Mouse (Mus musculus) kidney, embryonic 15.5 days (tissue): ENCODE measurements around the gene Slc27a2. TPM values are rescaled to one million over a fixed set of nuclear protein-coding genes. Genes with fewer than 3 reads are reported as not detected.
"Not testable (repeated sequence)": the region's sequence is repeated elsewhere in the genome, so short reads cannot be mapped to it uniquely, and the experiment has no call there.

Experiments
- ATAC-seq: fragments of 200-750 bp; cut with Nextera tagmentation; replicated peaks from 2 replicates; pipeline ENCODE4 v1.8.0; 2017; ENCODE audit warnings: moderate TSS enrichment; ENCODE audit not compliant: low FRiP score
- H3K27ac ChIP-seq: fragments of 300-500 bp; sonication (generic); 2 replicates; pipeline ENCODE4 v1.5.1; 2015; ENCODE audit warnings: mild to moderate bottlenecking, inconsistent platforms
- H3K27me3 ChIP-seq: fragments of 300-500 bp; sonication (generic); 2 replicates; pipeline ENCODE4 v1.6.1; 2015; ENCODE audit warnings: inconsistent platforms
- H3K36me3 ChIP-seq: fragments of 300-500 bp; sonication (generic); 2 replicates; pipeline ENCODE4 v1.6.1; 2015; ENCODE audit warnings: inconsistent platforms
- H3K4me1 ChIP-seq: fragments of 300-500 bp; sonication (generic); 2 replicates; pipeline ENCODE4 v1.6.1; 2015; ENCODE audit warnings: inconsistent platforms
- H3K4me2 ChIP-seq: fragments of 300-500 bp; sonication (generic); 2 replicates; pipeline ENCODE4 v1.6.1; 2015; ENCODE audit warnings: moderate library complexity, mild to moderate bottlenecking, inconsistent platforms
- H3K4me3 ChIP-seq: fragments of 300-500 bp; sonication (generic); replicated peaks from 2 replicates; pipeline ENCODE4 v1.5.1; 2015; ENCODE audit warnings: mild to moderate bottlenecking, inconsistent platforms
- H3K9ac ChIP-seq: fragments of 300-500 bp; sonication (generic); 2 replicates; pipeline ENCODE4 v1.6.1; 2015; ENCODE audit warnings: mild to moderate bottlenecking, inconsistent platforms
- H3K9me3 ChIP-seq: fragments of 300-500 bp; sonication (generic); replicated peaks from 2 replicates; pipeline ENCODE4 v1.6.1; 2016; ENCODE audit warnings: inconsistent platforms
- WGBS: fragments of 180-500 bp; shearing (Covaris S2); methylation state at CpG from one replicate; pipeline ENCODE4 v1.1.7; 2015; ENCODE audit warnings: mixed read lengths; 5-methylcytosine and 5-hydroxymethylcytosine counted together
- polyA plus RNA-seq: library from polyadenylated mRNA; unstranded; fragments of >200 nt; fragmentation: Nextera tagmentation; extraction: Ambion mirVana; gene quantifications from 2 replicates; pipeline ENCODE4 v1.2.1, GENCODE M21; 2015

The Slc27a2 gene
- polyA plus RNA-seq = 32.9 and 35.3 TPM in 2 replicates

DNA sequence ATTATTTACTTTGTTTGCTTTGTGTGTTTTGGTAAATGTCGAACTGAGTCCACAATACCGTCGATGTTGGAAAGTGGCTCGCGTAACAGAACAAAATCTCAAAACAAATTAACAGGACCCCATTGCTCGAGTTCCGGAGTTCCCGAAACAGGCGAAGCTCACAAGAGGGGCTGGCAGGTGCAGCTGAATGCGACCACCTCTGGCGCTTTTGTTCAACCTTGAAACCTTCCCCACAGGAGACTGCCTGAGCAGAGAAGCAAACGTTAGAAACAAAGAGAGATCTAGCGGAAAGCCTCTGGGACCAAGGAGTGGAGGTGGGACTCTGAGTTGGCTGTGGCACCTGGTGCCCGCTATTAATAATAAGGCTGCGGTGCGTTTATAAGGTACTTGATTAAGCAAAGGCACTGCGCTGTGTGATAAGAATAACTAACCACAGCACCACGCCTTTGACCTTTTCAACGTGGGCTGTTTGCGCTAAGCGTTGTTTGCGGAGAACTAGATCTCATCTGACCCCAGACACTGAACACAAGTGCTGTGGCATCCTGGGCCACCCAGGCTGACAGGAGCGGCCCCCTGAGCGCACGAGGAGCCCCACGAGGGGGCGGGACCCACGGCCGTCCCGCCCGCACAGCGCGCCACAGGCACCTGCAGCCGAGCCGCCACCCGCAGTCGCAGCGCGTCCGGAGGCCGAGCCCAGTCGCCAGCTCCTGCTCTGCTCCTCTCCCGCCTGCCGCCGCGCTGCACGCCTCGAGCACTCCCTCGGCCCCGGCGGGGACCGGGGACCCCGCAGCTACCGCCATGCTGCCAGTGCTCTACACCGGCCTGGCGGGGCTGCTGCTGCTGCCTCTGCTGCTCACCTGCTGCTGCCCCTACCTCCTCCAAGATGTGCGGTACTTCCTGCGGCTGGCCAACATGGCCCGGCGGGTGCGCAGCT lies at the start of gene Slc27a2:
TSS of gene Slc27a2 (plus strand) at position 51 of the 934 bp plus-strand sequence.
- WGBS = under 1% methylated on average over 61 of the region's 61 CpGs
- Histone ChIP-seq H3K9me3 (no peaks in the 10 kb centered on the region), H3K4me1 (peaks cover 14% of the 10 kb centered on the region), H3K9ac (peak within 1 kb of the TSS; percentile 48), H3K4me2 (peak within 1 kb of the TSS; percentile 98), H3K27me3 (peaks cover 56% of the 10 kb centered on the region), H3K4me3 (peak within 1 kb of the TSS; percentile 57), H3K36me3 (no peaks in the 10 kb centered on the region), H3K27ac (no peak within 1 kb of the TSS)
- ATAC-seq = peak; percentile 88

DNA sequence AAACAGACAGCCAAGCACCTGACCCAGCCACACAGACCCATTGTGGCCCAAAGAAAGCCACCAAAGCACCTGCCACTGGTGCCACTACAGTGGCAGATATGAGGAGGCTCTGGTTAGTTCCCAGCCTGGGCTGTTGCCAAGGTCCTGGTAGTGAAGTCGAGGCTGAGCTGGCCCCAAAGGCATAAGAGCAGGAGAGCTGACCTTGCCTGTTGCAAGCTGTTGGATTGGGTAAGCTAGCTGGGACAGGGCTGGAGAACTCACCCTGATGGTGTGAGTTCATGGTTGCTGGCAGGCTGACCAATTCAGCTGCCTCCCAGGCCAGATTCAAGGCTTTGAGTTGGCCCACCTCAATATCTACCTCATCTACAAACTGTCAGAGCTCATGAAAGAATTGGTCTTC lies 47.1 kb upstream of the Slc27a2 start:
- H3K4me2 ChIP-seq = no peak overlapping the region
- H3K4me1 ChIP-seq = no peaks in the 10 kb centered on the region
- no peak overlapping the region for H3K27ac ChIP-seq
- H3K9ac ChIP-seq = no peak overlapping the region
- no peaks in the 10 kb centered on the region for H3K27me3 ChIP-seq
- 68% methylated on average over 1 of the region's 1 CpGs for WGBS
- no peak overlapping the region for H3K4me3 ChIP-seq
- no peaks in the 10 kb centered on the region for H3K36me3 ChIP-seq
- no peak for ATAC-seq
- H3K9me3 ChIP-seq = no peaks in the 10 kb centered on the region

DNA sequence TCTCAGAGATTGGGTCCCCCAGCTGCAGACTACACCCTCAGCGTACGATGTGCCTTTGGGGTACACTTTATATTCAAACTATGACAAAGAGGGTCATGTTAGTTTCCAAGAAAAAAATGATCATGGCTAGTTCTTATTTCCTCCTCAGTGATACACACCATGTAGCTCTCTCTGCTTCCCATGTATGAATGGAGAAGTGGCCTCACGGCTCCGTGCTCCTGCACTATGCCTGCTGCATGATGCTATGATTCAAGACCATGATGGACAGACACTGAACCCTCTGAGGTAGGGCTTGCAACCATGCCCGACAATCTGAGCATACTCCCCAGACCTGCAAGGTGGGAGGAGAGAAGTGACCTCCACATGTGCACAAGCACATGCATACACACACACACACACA lies 44.7 kb upstream of the Slc27a2 start:
- no peaks in the 10 kb centered on the region for H3K36me3 ChIP-seq
- H3K27ac ChIP-seq = no peak overlapping the region
- no peaks in the 10 kb centered on the region for H3K4me1 ChIP-seq
- H3K9me3 ChIP-seq = no peaks in the 10 kb centered on the region
- no peak overlapping the region for H3K9ac ChIP-seq
- no peak overlapping the region for H3K4me3 ChIP-seq
- 88% methylated on average over 5 of the region's 5 CpGs for WGBS
- ATAC-seq = no peak
- no peak overlapping the region for H3K4me2 ChIP-seq
- H3K27me3 ChIP-seq = no peaks in the 10 kb centered on the region

DNA sequence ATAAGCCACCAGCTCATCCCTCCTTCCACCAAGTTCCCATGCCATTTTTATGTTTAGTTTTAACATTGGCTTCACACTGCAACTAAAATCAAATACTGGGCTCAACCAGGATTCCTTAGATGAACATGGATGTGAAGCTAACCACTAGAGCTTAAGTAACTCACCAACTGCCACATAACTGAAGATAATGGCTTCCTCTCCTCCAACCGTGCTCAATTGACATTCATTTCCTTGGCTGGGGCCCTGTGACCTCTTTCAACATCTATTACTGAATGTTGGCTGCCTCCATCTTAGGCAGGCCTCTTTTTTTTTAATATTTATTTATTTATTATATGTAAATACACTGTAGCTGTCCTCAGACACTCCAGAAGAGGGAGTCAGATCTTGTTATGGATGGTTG lies 44.0 kb upstream of the Slc27a2 start:
- Histone ChIP-seq H3K9me3 (no peaks in the 10 kb centered on the region), H3K27ac (no peak overlapping the region), H3K4me1 (no peaks in the 10 kb centered on the region), H3K9ac (no peak overlapping the region), H3K36me3 (no peaks in the 10 kb centered on the region), H3K27me3 (no peaks in the 10 kb centered on the region), H3K4me3 (no peak overlapping the region), H3K4me2 (no peak overlapping the region)
- 44% methylated on average over 1 of the region's 1 CpGs for WGBS
- no peak for ATAC-seq

DNA sequence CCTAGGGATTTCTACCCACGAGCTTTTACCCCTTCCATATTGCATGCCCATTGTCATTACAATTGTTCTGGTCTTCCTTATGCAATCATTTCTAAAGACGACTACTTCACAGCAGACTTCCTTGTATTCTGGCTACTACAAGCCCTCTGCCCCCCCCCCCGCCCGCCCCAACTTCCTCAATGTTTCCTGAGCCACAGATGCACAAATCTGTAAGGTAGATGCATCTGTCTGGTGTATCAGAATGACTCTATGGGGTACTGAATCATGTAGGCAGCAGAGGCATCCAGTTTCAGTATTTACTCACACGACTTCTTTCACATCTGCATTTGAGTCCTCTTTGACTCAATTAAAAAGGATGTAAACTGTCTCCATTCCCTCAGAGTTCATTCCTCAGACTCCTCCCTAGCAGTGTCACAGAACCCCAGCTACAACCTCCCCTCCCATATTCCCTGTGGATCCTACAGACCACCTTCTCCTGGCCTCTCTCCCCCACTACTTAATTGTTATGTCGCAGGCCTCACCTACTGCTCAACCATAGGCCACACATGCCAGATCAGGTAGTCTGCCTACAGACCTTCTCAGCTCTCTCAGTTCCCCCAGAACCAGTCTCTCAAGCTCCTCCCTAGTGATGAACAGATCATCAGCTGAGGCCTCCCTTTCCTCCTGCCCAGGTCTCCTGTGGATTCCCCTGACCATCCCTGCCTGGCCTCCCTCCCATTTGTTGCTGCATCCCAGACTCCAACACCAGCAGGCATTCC lies 37.0 kb upstream of the Slc27a2 start:
- Histone ChIP-seq H3K27me3 (no peaks in the 10 kb centered on the region), H3K4me1 (no peaks in the 10 kb centered on the region), H3K36me3 (no peaks in the 10 kb centered on the region), H3K4me2 (no peak overlapping the region), H3K27ac (no peak overlapping the region), H3K9me3 (no peaks in the 10 kb centered on the region), H3K4me3 (no peak overlapping the region), H3K9ac (no peak overlapping the region)
- no peak for ATAC-seq
- WGBS = 71% methylated on average over 6 of the region's 6 CpGs

DNA sequence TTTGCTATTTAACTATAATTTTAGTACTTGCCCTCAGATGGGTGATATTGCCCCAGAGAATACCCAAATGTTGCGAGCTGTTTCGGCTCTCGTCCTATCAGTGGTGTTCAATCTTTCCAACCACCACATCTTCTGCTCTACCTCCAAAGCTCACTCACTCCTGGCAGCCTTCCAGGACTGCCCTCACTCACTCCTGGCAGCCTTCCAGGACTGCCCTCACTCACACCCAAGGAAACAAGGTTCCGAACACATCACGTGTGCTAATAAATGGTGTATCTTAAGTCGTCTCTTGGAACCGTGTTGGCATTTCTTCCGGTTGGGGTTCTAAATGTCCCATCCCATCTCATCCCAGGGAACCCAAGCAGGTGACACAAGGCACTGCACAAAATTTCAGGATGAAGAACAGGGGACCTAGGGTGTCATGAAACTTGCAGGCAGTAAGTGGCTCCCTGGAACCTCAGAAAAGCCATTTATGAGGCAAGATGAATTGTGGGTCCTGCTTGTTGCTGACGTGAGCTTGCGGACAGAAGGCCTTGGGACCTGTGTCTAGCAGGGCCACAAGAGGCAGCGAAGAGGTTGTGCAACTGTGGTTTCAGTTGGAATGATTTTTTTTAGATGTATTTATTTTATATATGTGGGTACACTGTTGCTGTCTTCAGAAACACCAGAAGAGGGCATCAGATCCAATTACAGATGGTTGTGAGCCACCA lies 32.2 kb upstream of the Slc27a2 start:
- Histone ChIP-seq H3K4me3 (no peak overlapping the region), H3K4me1 (no peaks in the 10 kb centered on the region), H3K9me3 (no peaks in the 10 kb centered on the region), H3K27me3 (no peaks in the 10 kb centered on the region), H3K4me2 (no peak overlapping the region), H3K27ac (no peak overlapping the region), H3K36me3 (no peaks in the 10 kb centered on the region), H3K9ac (no peak overlapping the region)
- no peak for ATAC-seq
- 80% methylated on average over 11 of the region's 11 CpGs for WGBS

DNA sequence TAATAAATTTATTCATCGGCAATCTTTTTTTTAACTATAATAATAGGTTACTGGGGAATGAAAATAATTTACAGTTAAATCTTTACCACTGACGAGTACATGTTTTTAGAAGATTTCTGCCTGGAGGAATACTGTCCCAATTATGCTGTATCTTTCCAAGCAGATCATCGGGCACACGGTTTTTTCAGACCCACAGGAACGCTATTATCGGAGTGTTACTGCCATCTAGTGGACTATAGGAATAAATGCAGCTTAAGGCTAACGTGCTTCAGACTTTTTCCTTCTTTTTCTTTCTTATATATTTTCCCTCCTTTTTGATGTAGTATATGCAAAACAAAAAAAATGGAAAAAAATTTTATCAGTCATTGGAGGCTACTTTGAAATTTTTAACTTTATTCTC lies 31.4 kb upstream of the Slc27a2 start:
- ATAC-seq = 0 out of 2 replicates have a peak, but pooled peaks have one; percentile 52
- WGBS = 13% methylated on average over 7 of the region's 7 CpGs

DNA sequence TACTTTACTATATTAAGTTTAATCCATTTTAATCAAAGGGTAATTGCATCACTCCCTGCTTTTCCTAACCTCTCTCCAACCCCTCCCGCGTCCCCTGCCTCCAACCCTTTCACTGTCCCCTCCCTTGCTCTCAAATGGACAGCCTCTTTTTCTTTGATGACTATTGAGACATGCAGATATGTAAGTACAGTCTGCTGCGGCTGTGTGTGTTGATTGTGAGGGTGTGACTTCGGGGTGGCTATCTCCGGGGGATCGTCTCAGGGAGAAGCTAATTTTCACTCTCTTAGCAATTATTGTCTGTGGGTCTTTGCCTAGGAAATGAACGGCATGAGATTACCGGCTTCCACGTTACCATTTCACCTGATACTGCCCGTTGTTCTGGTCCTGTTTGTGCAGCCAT lies 30.7 kb upstream of the Slc27a2 start:
- 82% methylated on average over 10 of the region's 10 CpGs for WGBS
- H3K9ac ChIP-seq = no peak overlapping the region
- H3K27me3 ChIP-seq = no peaks in the 10 kb centered on the region
- no peak for ATAC-seq
- H3K9me3 ChIP-seq = no peaks in the 10 kb centered on the region
- no peak overlapping the region for H3K4me3 ChIP-seq
- H3K4me2 ChIP-seq = no peak overlapping the region
- no peaks in the 10 kb centered on the region for H3K36me3 ChIP-seq
- no peak overlapping the region for H3K27ac ChIP-seq
- H3K4me1 ChIP-seq = no peaks in the 10 kb centered on the region

More for the DNA sequence above, 31.4 kb upstream of the Slc27a2 start:
- Histone ChIP-seq H3K9ac (no peak overlapping the region), H3K27me3 (no peaks in the 10 kb centered on the region), H3K4me3 (no peak overlapping the region), H3K27ac (no peak overlapping the region), H3K4me1 (no peaks in the 10 kb centered on the region), H3K9me3 (no peaks in the 10 kb centered on the region), H3K4me2 (no peak overlapping the region), H3K36me3 (no peaks in the 10 kb centered on the region)

DNA sequence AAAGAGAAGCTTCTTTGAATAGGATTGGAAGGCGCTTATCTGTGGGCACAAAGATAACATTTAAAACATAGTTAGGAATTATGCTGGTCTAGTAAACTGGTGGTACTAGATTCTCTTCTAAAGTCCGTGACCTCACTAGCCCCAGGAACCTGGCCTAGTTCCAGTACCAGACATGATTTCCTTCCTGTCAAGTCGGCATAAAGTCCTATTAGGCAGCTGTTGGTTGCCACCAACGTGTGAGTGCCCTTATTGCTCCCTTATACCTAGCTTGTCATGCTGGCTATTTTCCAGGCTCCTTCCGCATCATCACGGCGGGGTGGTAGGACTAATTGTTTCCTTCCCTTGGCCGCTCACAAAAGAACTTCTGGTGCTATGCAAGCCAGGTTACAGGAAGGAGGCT lies 30.2 kb upstream of the Slc27a2 start:
- no peak for ATAC-seq
- Histone ChIP-seq H3K4me2 (no peak overlapping the region), H3K4me3 (no peak overlapping the region), H3K9ac (no peak overlapping the region), H3K27me3 (no peaks in the 10 kb centered on the region), H3K27ac (no peak overlapping the region), H3K4me1 (no peaks in the 10 kb centered on the region), H3K36me3 (no peaks in the 10 kb centered on the region), H3K9me3 (no peaks in the 10 kb centered on the region)
- 68% methylated on average over 8 of the region's 8 CpGs for WGBS

DNA sequence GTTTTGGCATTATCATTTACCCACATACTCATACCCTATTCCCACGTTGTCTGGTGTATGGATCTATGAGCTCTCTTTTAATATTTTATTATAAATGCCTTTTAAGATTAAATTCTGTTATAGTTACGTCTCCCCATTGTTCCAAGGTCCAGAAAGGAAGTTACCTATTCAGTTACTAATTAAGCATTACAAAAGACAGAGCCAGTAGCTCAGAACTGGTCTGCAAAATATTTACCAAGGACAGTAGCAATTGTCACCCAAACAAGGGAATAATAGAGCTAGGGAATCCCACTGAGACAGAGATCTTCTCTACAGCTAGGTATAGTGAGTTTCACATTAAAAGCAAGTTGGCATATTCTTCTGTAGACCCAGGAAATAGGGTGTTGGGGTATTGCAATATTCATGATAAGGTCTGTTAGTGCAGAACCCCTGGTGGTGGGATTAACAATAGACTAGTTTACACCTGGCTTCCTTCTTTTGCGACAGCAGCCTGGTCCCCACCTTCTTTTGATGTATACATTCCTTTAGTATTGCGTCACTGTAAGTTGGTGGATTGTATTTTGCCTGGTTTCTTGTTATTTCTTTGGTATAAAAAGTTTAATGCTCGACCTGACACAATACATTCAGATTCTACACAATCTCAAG lies 29.0 kb upstream of the Slc27a2 start:
- not testable (repeated sequence) for H3K36me3 ChIP-seq, H3K4me2 ChIP-seq, ATAC-seq, H3K9me3 ChIP-seq, H3K4me1 ChIP-seq, H3K27me3 ChIP-seq, H3K4me3 ChIP-seq, H3K27ac ChIP-seq, H3K9ac ChIP-seq
- 59% methylated on average over 5 of the region's 5 CpGs for WGBS

DNA sequence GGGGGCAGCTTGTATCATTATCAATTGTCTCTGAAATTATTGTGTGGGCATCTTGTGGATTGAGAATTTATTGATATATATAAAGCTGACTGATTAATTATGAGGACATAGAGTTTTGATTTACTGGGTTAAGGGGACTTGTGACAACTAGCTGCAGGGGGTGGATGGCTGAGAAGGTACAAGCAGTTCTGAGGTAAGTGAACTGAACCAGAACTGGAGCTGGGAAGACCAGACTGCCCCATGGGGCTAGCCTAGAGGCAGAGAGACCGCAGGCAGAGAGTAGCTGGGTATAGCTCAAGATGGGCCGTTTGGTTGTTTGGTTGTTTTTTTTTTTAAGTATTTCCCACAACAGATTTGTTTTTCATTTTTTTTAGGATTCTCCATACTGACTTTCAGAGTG lies 27.9 kb upstream of the Slc27a2 start:
- H3K36me3 ChIP-seq = no peaks in the 10 kb centered on the region
- H3K4me2 ChIP-seq = no peak overlapping the region
- WGBS = 78% methylated on average over 2 of the region's 2 CpGs
- no peaks in the 10 kb centered on the region for H3K9me3 ChIP-seq
- H3K27ac ChIP-seq = no peak overlapping the region
- ATAC-seq = no peak
- no peak overlapping the region for H3K9ac ChIP-seq
- no peaks in the 10 kb centered on the region for H3K4me1 ChIP-seq
- H3K27me3 ChIP-seq = no peaks in the 10 kb centered on the region
- no peak overlapping the region for H3K4me3 ChIP-seq
